Comparison of ENCODE assay signal across 19 mouse cellular contexts in genomic region chr7:66847299-66847698, GRCm38 (mm10). TPM values are rescaled to one million over a fixed set of nuclear protein-coding genes. Genes with fewer than 3 reads are reported as not detected.
"Had no signal": no experiment of that assay in that cellular context is flagged by ENCODE, and none has a peak within 500 bp of the region (broad histone marks: within the 10 kb centered on the region; RNA-seq: fewer than 3 reads in every experiment).

No protein-coding gene starts in this region.

- ATAC-seq: lung, postnatal 0 days; midbrain, embryonic 13.5 days; midbrain, embryonic 15.5 days had no signal

- H3K36me3 ChIP-seq: lung, embryonic 15.5 days; midbrain, embryonic 13.5 days; midbrain, embryonic 15.5 days; neural tube, embryonic 12.5 days; stomach, embryonic 15.5 days had no signal

- DNase-seq: liver, postnatal 0 days; lung, adult 2 months; lung, postnatal 14 days; lung, postnatal 36 days; right cerebral cortex, postnatal 14 days; thymus, adult 2 months; thymus, postnatal 25 days; thymus, postnatal 4 days had no signal

- H3K4me3 ChIP-seq: lung, embryonic 15.5 days; megakaryocyte, embryonic 14.5 days; midbrain, embryonic 13.5 days; midbrain, embryonic 15.5 days; neural tube, embryonic 12.5 days; stomach, embryonic 15.5 days had no signal

- H3K9ac ChIP-seq: liver, postnatal 0 days; lung, embryonic 15.5 days; midbrain, embryonic 13.5 days; midbrain, embryonic 15.5 days; neural tube, embryonic 12.5 days; stomach, embryonic 15.5 days had no signal

- H3K9me3 ChIP-seq: lung, embryonic 15.5 days; megakaryocyte, embryonic 14.5 days; midbrain, embryonic 13.5 days; midbrain, embryonic 15.5 days; neural tube, embryonic 12.5 days; stomach, embryonic 15.5 days had no signal

- H3K4me1 ChIP-seq: megakaryocyte, embryonic 14.5 days; midbrain, embryonic 13.5 days; midbrain, embryonic 15.5 days; neural tube, embryonic 12.5 days had no signal

- H3K27ac ChIP-seq: lung, embryonic 15.5 days; macrophage; midbrain, embryonic 13.5 days; midbrain, embryonic 15.5 days; neural tube, embryonic 12.5 days; stomach, embryonic 15.5 days had no signal

- H3K4me2 ChIP-seq: lung, embryonic 15.5 days; midbrain, embryonic 11.5 days; midbrain, embryonic 13.5 days; midbrain, embryonic 15.5 days; neural tube, embryonic 12.5 days; stomach, embryonic 15.5 days had no signal

- H3K27me3 ChIP-seq: lung, embryonic 15.5 days; midbrain, embryonic 15.5 days; neural tube, embryonic 12.5 days; stomach, embryonic 15.5 days had no signal

RNA-seq across cellular contexts. Expression of gene Adamts17, which starts 7.8 kb away (rescaled TPM):
- total RNA-seq: monocyte, adult 5-6 weeks; neutrophil, adult 5-6 weeks had no signal
- polyA plus RNA-seq: macrophage had no signal
